Comparison of ENCODE assay signal across 27 mouse cellular contexts in genomic region chr9:98228907-98229306, GRCm38 (mm10). TPM values are rescaled to one million over a fixed set of nuclear protein-coding genes. Genes with fewer than 3 reads are reported as not detected.
DNase-seq lines count a peak whose midpoint lies in the region; ATAC-seq lines count a peak whose summit lies in the region.
"Had no signal": no experiment of that assay in that cellular context is flagged by ENCODE, and none has a peak within 500 bp of the region (broad histone marks: within the 10 kb centered on the region; RNA-seq: fewer than 3 reads in every experiment).

No protein-coding gene starts in this region.

- no peak overlapping the region for H3K4me3 ChIP-seq in embryonic facial prominence, embryonic 14.5 days (ENCODE audit: low read depth, low read length)
- H3K4me3 ChIP-seq in embryonic facial prominence, embryonic 10.5 days: no peak overlapping the region
- no peak overlapping the region for H3K4me3 ChIP-seq in hindbrain, embryonic 11.5 days (ENCODE audit: low read depth, low read length)
- no peak overlapping the region for H3K4me3 ChIP-seq in hindbrain, embryonic 16.5 days (ENCODE audit: low read length)
- no peak overlapping the region for H3K4me3 ChIP-seq in midbrain, embryonic 12.5 days
- no peak overlapping the region for H3K4me3 ChIP-seq in midbrain, embryonic 16.5 days (ENCODE audit: low read depth, low read length)
- H3K4me3 ChIP-seq in midbrain, embryonic 14.5 days (replicated peaks; ENCODE audit: low read depth, low read length): no peak overlapping the region
- H3K4me3 ChIP-seq: embryonic facial prominence, embryonic 15.5 days; forebrain, embryonic 13.5 days; gastrocnemius, adult 2 months; hindbrain, embryonic 15.5 days; intestine, embryonic 15.5 days; layer of hippocampus, adult 2 months; liver, embryonic 15.5 days; neural tube, embryonic 13.5 days had no signal

- no peaks in the 10 kb centered on the region for H3K4me1 ChIP-seq in embryonic facial prominence, embryonic 14.5 days (ENCODE audit: control insufficient read depth, insufficient read depth, low read length)
- no peaks in the 10 kb centered on the region for H3K4me1 ChIP-seq in embryonic facial prominence, embryonic 10.5 days
- H3K4me1 ChIP-seq in hindbrain, embryonic 11.5 days (replicated peaks; ENCODE audit: control insufficient read depth, insufficient read depth, low read length): no peaks in the 10 kb centered on the region
- no peaks in the 10 kb centered on the region for H3K4me1 ChIP-seq in hindbrain, embryonic 16.5 days (ENCODE audit: control insufficient read depth, insufficient read depth, low read depth, low read length)
- no peaks in the 10 kb centered on the region for H3K4me1 ChIP-seq in midbrain, embryonic 12.5 days
- H3K4me1 ChIP-seq in midbrain, embryonic 16.5 days (ENCODE audit: control insufficient read depth, insufficient read depth, low read length): no peaks in the 10 kb centered on the region
- H3K4me1 ChIP-seq in midbrain, embryonic 14.5 days (ENCODE audit: control insufficient read depth, insufficient read depth, low read length): no peaks in the 10 kb centered on the region
- H3K4me1 ChIP-seq: embryonic facial prominence, embryonic 15.5 days; forebrain, embryonic 13.5 days; hindbrain, embryonic 15.5 days; intestine, embryonic 15.5 days; liver, embryonic 15.5 days; neural tube, embryonic 13.5 days had no signal

- no peaks in the 10 kb centered on the region for H3K36me3 ChIP-seq in embryonic facial prominence, embryonic 14.5 days (ENCODE audit: control insufficient read depth, insufficient read depth, low read length)
- no peaks in the 10 kb centered on the region for H3K36me3 ChIP-seq in embryonic facial prominence, embryonic 10.5 days (replicated peaks)
- H3K36me3 ChIP-seq in hindbrain, embryonic 11.5 days (ENCODE audit: control insufficient read depth, insufficient read depth, low read length): no peaks in the 10 kb centered on the region
- H3K36me3 ChIP-seq in hindbrain, embryonic 16.5 days (ENCODE audit: control insufficient read depth, insufficient read depth, low read length): no peaks in the 10 kb centered on the region
- no peaks in the 10 kb centered on the region for H3K36me3 ChIP-seq in midbrain, embryonic 12.5 days
- H3K36me3 ChIP-seq in midbrain, embryonic 16.5 days (ENCODE audit: control insufficient read depth, insufficient read depth, low read length): no peaks in the 10 kb centered on the region
- H3K36me3 ChIP-seq in midbrain, embryonic 14.5 days (ENCODE audit: control insufficient read depth, insufficient read depth, low read length): no peaks in the 10 kb centered on the region
- H3K36me3 ChIP-seq: embryonic facial prominence, embryonic 15.5 days; G1E; hindbrain, embryonic 15.5 days; intestine, embryonic 15.5 days; liver, embryonic 15.5 days; neural tube, embryonic 13.5 days had no signal

- H3K27ac ChIP-seq in embryonic facial prominence, embryonic 14.5 days (replicated peaks; ENCODE audit: low read depth, low read length): no peak overlapping the region
- H3K27ac ChIP-seq in embryonic facial prominence, embryonic 10.5 days (replicated peaks): no peak overlapping the region
- H3K27ac ChIP-seq in hindbrain, embryonic 11.5 days (ENCODE audit: low read depth, low read length): no peak overlapping the region
- H3K27ac ChIP-seq in hindbrain, embryonic 16.5 days (ENCODE audit: low read depth, low read length): no peak overlapping the region
- no peak overlapping the region for H3K27ac ChIP-seq in midbrain, embryonic 12.5 days (replicated peaks)
- no peak overlapping the region for H3K27ac ChIP-seq in midbrain, embryonic 16.5 days (ENCODE audit: low read length)
- no peak overlapping the region for H3K27ac ChIP-seq in midbrain, embryonic 14.5 days (replicated peaks; ENCODE audit: low read depth, low read length)
- H3K27ac ChIP-seq: embryonic facial prominence, embryonic 15.5 days; forebrain, embryonic 13.5 days; gastrocnemius, adult 2 months; hindbrain, embryonic 15.5 days; intestine, embryonic 15.5 days; layer of hippocampus, adult 2 months; liver, embryonic 15.5 days; neural tube, embryonic 13.5 days had no signal

- no peak overlapping the region for H3K9ac ChIP-seq in embryonic facial prominence, embryonic 14.5 days (ENCODE audit: low read depth, low read length)
- H3K9ac ChIP-seq in hindbrain, embryonic 11.5 days (ENCODE audit: low read depth, low read length): no peak overlapping the region
- no peak overlapping the region for H3K9ac ChIP-seq in hindbrain, embryonic 16.5 days (ENCODE audit: low read depth, low read length)
- no peak overlapping the region for H3K9ac ChIP-seq in midbrain, embryonic 12.5 days (replicated peaks)
- no peak overlapping the region for H3K9ac ChIP-seq in midbrain, embryonic 16.5 days (ENCODE audit: low read depth, low read length)
- H3K9ac ChIP-seq in midbrain, embryonic 14.5 days (replicated peaks; ENCODE audit: low read length): no peak overlapping the region
- H3K9ac ChIP-seq: embryonic facial prominence, embryonic 15.5 days; forebrain, embryonic 13.5 days; hindbrain, embryonic 15.5 days; intestine, embryonic 15.5 days; liver, embryonic 15.5 days; lung, embryonic 14.5 days; neural tube, embryonic 13.5 days had no signal

- 0 out of 2 replicates have a peak, but pooled peaks have one; percentile 53 for ATAC-seq in embryonic facial prominence, embryonic 14.5 days (ENCODE audit: low read depth)
- ATAC-seq in hindbrain, embryonic 11.5 days (ENCODE audit: low FRiP score): peak; percentile 56
- no peak for ATAC-seq in hindbrain, embryonic 16.5 days
- ATAC-seq in midbrain, embryonic 12.5 days (ENCODE audit: low FRiP score, low read depth): peak; percentile 62; the same call in 1 of the 2 replicates
- ATAC-seq in midbrain, embryonic 16.5 days: no peak
- ATAC-seq in midbrain, embryonic 14.5 days (ENCODE audit: low FRiP score, low TSS enrichment): no peak; the same call in 1 of the 2 replicates
- ATAC-seq: forebrain, embryonic 13.5 days; intestine, embryonic 15.5 days had no signal

- no peaks in the 10 kb centered on the region for H3K27me3 ChIP-seq in embryonic facial prominence, embryonic 14.5 days (replicated peaks; ENCODE audit: control insufficient read depth, insufficient read depth, low read length)
- H3K27me3 ChIP-seq in embryonic facial prominence, embryonic 10.5 days (replicated peaks; ENCODE audit: low read depth, poor library complexity, severe bottlenecking): no peaks in the 10 kb centered on the region
- H3K27me3 ChIP-seq in hindbrain, embryonic 11.5 days (ENCODE audit: control insufficient read depth, insufficient read depth, low read length): no peaks in the 10 kb centered on the region
- no peaks in the 10 kb centered on the region for H3K27me3 ChIP-seq in hindbrain, embryonic 16.5 days (replicated peaks; ENCODE audit: control insufficient read depth, insufficient read depth, low read length)
- H3K27me3 ChIP-seq in midbrain, embryonic 12.5 days: no peaks in the 10 kb centered on the region
- no peaks in the 10 kb centered on the region for H3K27me3 ChIP-seq in midbrain, embryonic 16.5 days (ENCODE audit: control insufficient read depth, insufficient read depth, low read depth, low read length)
- no peaks in the 10 kb centered on the region for H3K27me3 ChIP-seq in midbrain, embryonic 14.5 days (ENCODE audit: control insufficient read depth, insufficient read depth, low read length)
- H3K27me3 ChIP-seq: embryonic facial prominence, embryonic 15.5 days; forebrain, embryonic 13.5 days; hindbrain, embryonic 15.5 days; intestine, embryonic 15.5 days; liver, embryonic 15.5 days; neural tube, embryonic 13.5 days had no signal

- no peaks in the 10 kb centered on the region for H3K9me3 ChIP-seq in embryonic facial prominence, embryonic 14.5 days (ENCODE audit: control insufficient read depth, low read length)
- H3K9me3 ChIP-seq in embryonic facial prominence, embryonic 10.5 days: no peaks in the 10 kb centered on the region
- no peaks in the 10 kb centered on the region for H3K9me3 ChIP-seq in hindbrain, embryonic 11.5 days (ENCODE audit: control insufficient read depth, low read length)
- no peaks in the 10 kb centered on the region for H3K9me3 ChIP-seq in hindbrain, embryonic 16.5 days (ENCODE audit: control insufficient read depth, low read length)
- H3K9me3 ChIP-seq in midbrain, embryonic 12.5 days: no peaks in the 10 kb centered on the region
- H3K9me3 ChIP-seq in midbrain, embryonic 16.5 days (replicated peaks; ENCODE audit: control insufficient read depth, low read length, poor library complexity, severe bottlenecking): no peaks in the 10 kb centered on the region
- H3K9me3 ChIP-seq in midbrain, embryonic 14.5 days (ENCODE audit: control insufficient read depth, low read length): no peaks in the 10 kb centered on the region
- H3K9me3 ChIP-seq: embryonic facial prominence, embryonic 15.5 days; forebrain, embryonic 13.5 days; hindbrain, embryonic 15.5 days; intestine, embryonic 15.5 days; liver, embryonic 15.5 days; neural tube, embryonic 13.5 days had no signal

- peak; percentile 38 for DNase-seq in embryonic facial prominence, embryonic 14.5 days (ENCODE audit: low spot score)
- no peak for DNase-seq in embryonic facial prominence, embryonic 10.5 days (ENCODE audit: low spot score)
- peak; percentile 51 for DNase-seq in hindbrain, embryonic 11.5 days (ENCODE audit: low spot score)
- DNase-seq in midbrain, embryonic 14.5 days: peak; percentile 25
- DNase-seq in cerebellum, postnatal 14 days: no peak
- DNase-seq: adrenal gland, adult 8-10 months; cerebellum, adult 8-10 months; cerebellum, postnatal 36 days; gastrocnemius, adult 2 months; heart, postnatal 14 days; kidney, adult 2 months; kidney, postnatal 36 days; lung, embryonic 14.5 days; lung, postnatal 14 days; right cerebral cortex, postnatal 25 days; thymus, postnatal 14 days had no signal

- 68% methylated on average over 7 of the region's 7 CpGs for WGBS in embryonic facial prominence, embryonic 14.5 days
- WGBS in embryonic facial prominence, embryonic 10.5 days: 84% methylated on average over 7 of the region's 7 CpGs
- WGBS in hindbrain, embryonic 11.5 days: 62% methylated on average over 7 of the region's 7 CpGs
- WGBS in hindbrain, embryonic 16.5 days: 50% methylated on average over 7 of the region's 7 CpGs
- 65% methylated on average over 7 of the region's 7 CpGs for WGBS in midbrain, embryonic 12.5 days
- WGBS in midbrain, embryonic 16.5 days: 60% methylated on average over 7 of the region's 7 CpGs
- 69% methylated on average over 7 of the region's 7 CpGs for WGBS in midbrain, embryonic 14.5 days

- H3K4me2 ChIP-seq in embryonic facial prominence, embryonic 14.5 days (ENCODE audit: low read depth, low read length): no peak overlapping the region
- no peak overlapping the region for H3K4me2 ChIP-seq in hindbrain, embryonic 11.5 days (replicated peaks; ENCODE audit: low read depth, low read length)
- H3K4me2 ChIP-seq in hindbrain, embryonic 16.5 days (ENCODE audit: low read length): no peak overlapping the region
- no peak overlapping the region for H3K4me2 ChIP-seq in midbrain, embryonic 12.5 days (replicated peaks)
- H3K4me2 ChIP-seq in midbrain, embryonic 16.5 days (ENCODE audit: low read length): no peak overlapping the region
- H3K4me2 ChIP-seq in midbrain, embryonic 14.5 days (ENCODE audit: low read length): no peak overlapping the region
- H3K4me2 ChIP-seq: embryonic facial prominence, embryonic 15.5 days; forebrain, embryonic 13.5 days; hindbrain, embryonic 15.5 days; intestine, embryonic 15.5 days; liver, embryonic 15.5 days; lung, embryonic 14.5 days; neural tube, embryonic 13.5 days had no signal

RNA-seq across cellular contexts. Expression of gene Nmnat3, which starts 58.3 kb away (rescaled TPM):
- 4.8 and 5.2 TPM in 2 replicates for polyA plus RNA-seq in embryonic facial prominence, embryonic 14.5 days (2014; fragmentation: Nextera tagmentation; extraction: Ambion mirVana)
- 2.4 and 3.4 TPM in 2 replicates for polyA plus RNA-seq in embryonic facial prominence, embryonic 10.5 days (2016; fragmentation: Nextera tagmentation; extraction: Ambion mirVana)
- 2.0 and 3.2 TPM in 2 replicates for polyA plus RNA-seq in hindbrain, embryonic 11.5 days (2014; fragmentation: Nextera tagmentation; extraction: Ambion mirVana)
- 1.2 and 1.6 TPM in 2 replicates for polyA plus RNA-seq in hindbrain, embryonic 16.5 days (2015; fragmentation: Nextera tagmentation; extraction: Ambion mirVana)
- 1.3 and 1.9 TPM in 2 replicates for polyA plus RNA-seq in midbrain, embryonic 12.5 days (2016; fragmentation: Nextera tagmentation; extraction: Ambion mirVana)
- polyA plus RNA-seq in midbrain, embryonic 16.5 days (2015; fragmentation: Nextera tagmentation; extraction: Ambion mirVana): 0.98 and 1.1 TPM in 2 replicates
- 0.77 and 0.87 TPM in 2 replicates for polyA plus RNA-seq in midbrain, embryonic 14.5 days (2014; fragmentation: Nextera tagmentation; extraction: Ambion mirVana)

Comparison
In these comparisons a context has a peak if more than half of its experiments do, and no peak if none do; other contexts are left out.
1. ATAC-seq: peak in embryonic facial prominence, embryonic 14.5 days (single experiment), hindbrain, embryonic 11.5 days (single experiment) and midbrain, embryonic 12.5 days (single experiment); none in hindbrain, embryonic 16.5 days (single experiment), midbrain, embryonic 16.5 days (single experiment) and midbrain, embryonic 14.5 days (single experiment).
2. DNase-seq: peak in embryonic facial prominence, embryonic 14.5 days (single experiment), hindbrain, embryonic 11.5 days (single experiment) and midbrain, embryonic 14.5 days (single experiment); none in embryonic facial prominence, embryonic 10.5 days (single experiment) and cerebellum, postnatal 14 days (0 of 2).